Mouse (Mus musculus) brown adipose tissue, adult 24 weeks (tissue): ENCODE measurements at regions not wholly inside any gene's neighbourhood (a gene's known extent, or its start where the extent isn't known, plus 50 kb on each side); places are given as distances from the start of the nearest gene placed in this dataset.
"Not testable (repeated sequence)": the region's sequence is repeated elsewhere in the genome, so short reads cannot be mapped to it uniquely, and the experiment has no call there.

Source experiments
- H3K27ac ChIP-seq: fragments of 200-500 bp; replicated peaks from 2 replicates; pipeline ENCODE4 v1.5.1; 2012; ENCODE audit warnings: low read depth, mild to moderate bottlenecking, low read length
- H3K4me1 ChIP-seq: fragments of 200-500 bp; 2 replicates; pipeline ENCODE4 v1.6.1; 2012; ENCODE audit warnings: low read length, mixed read lengths; ENCODE audit not compliant: control insufficient read depth, insufficient read depth, insufficient read length
- H3K4me3 ChIP-seq: fragments of 200-500 bp; 2 replicates; pipeline ENCODE4 v1.5.1; 2012; ENCODE audit warnings: low read depth, mild to moderate bottlenecking, low read length, moderate library complexity; ENCODE audit not compliant: insufficient read depth

GRCm38 (mm10) chr2:135525779-135526178 is 133.0 kb upstream of the Plcb4 start:
- Histone ChIP-seq H3K4me3 (no peak overlapping the region), H3K27ac (no peak overlapping the region), H3K4me1 (no peaks in the 10 kb centered on the region)

- Histone ChIP-seq H3K4me3 (no peak overlapping the region), H3K27ac (no peak overlapping the region), H3K4me1 (no peaks in the 10 kb centered on the region)
Measured at GRCm38 (mm10) chr2:135529619-135530018, 129.2 kb upstream of the Plcb4 start.

GRCm38 (mm10) chr2:135536303-135536871 is 122.4 kb upstream of the Plcb4 start:
- Histone ChIP-seq H3K27ac (no peak overlapping the region), H3K4me1 (no peaks in the 10 kb centered on the region), H3K4me3 (no peak overlapping the region)

- Histone ChIP-seq H3K27ac (no peak overlapping the region), H3K4me3 (no peak overlapping the region), H3K4me1 (no peaks in the 10 kb centered on the region)
Measured at GRCm38 (mm10) chr2:135538022-135538421, 120.8 kb upstream of the Plcb4 start.

- Histone ChIP-seq H3K4me3 (no peak overlapping the region), H3K4me1 (no peaks in the 10 kb centered on the region; the same call in 1 of the 2 replicates), H3K27ac (no peak overlapping the region)
Measured at GRCm38 (mm10) chr2:135541058-135541457, 117.8 kb upstream of the Plcb4 start.

GRCm38 (mm10) chr2:135541930-135542329 is 116.9 kb upstream of the Plcb4 start:
- no peaks in the 10 kb centered on the region; the same call in 1 of the 2 replicates for H3K4me1 ChIP-seq
- no peak overlapping the region for H3K4me3 ChIP-seq
- H3K27ac ChIP-seq, result no peak overlapping the region

GRCm38 (mm10) chr2:135544882-135545281 is 113.9 kb upstream of the Plcb4 start:
- H3K4me3 ChIP-seq, result no peak overlapping the region
- H3K4me1 ChIP-seq, result no peaks in the 10 kb centered on the region; the same call in 1 of the 2 replicates
- H3K27ac ChIP-seq, result no peak overlapping the region

GRCm38 (mm10) chr2:135547966-135548365 is 110.8 kb upstream of the Plcb4 start:
- Histone ChIP-seq H3K4me1 (no peaks in the 10 kb centered on the region; the same call in 1 of the 2 replicates), H3K27ac (no peak overlapping the region), H3K4me3 (no peak overlapping the region)

GRCm38 (mm10) chr2:135553031-135553430 is 105.8 kb upstream of the Plcb4 start:
- Histone ChIP-seq H3K4me3 (no peak overlapping the region), H3K27ac (no peak overlapping the region)

GRCm38 (mm10) chr2:135558026-135558425 is 100.8 kb upstream of the Plcb4 start:
- H3K4me1 ChIP-seq, result peaks cover 21% of the 10 kb centered on the region
- H3K4me3 ChIP-seq, H3K27ac ChIP-seq: not testable (repeated sequence)

More at GRCm38 (mm10) chr2:135553031-135553430, 105.8 kb upstream of the Plcb4 start:
- H3K4me1 ChIP-seq, result no peaks in the 10 kb centered on the region; the same call in 1 of the 2 replicates

GRCm38 (mm10) chr2:135559328-135559727 is 99.5 kb upstream of the Plcb4 start:
- peak overlapping the region; percentile 100 for H3K27ac ChIP-seq
- peaks cover 26% of the 10 kb centered on the region for H3K4me1 ChIP-seq
- H3K4me3 ChIP-seq, result no peak overlapping the region

GRCm38 (mm10) chr2:135559933-135560710 is 98.7 kb upstream of the Plcb4 start:
- Histone ChIP-seq H3K4me1 (peaks cover 30% of the 10 kb centered on the region), H3K4me3 (no peak overlapping the region), H3K27ac (peak overlapping the region; percentile 100)

- Histone ChIP-seq H3K27ac (peak overlapping the region; percentile 100), H3K4me1 (peaks cover 30% of the 10 kb centered on the region), H3K4me3 (no peak overlapping the region)
Measured at GRCm38 (mm10) chr2:135560856-135561255, 98.0 kb upstream of the Plcb4 start.

- Histone ChIP-seq H3K4me3 (no peak overlapping the region), H3K4me1 (peaks cover 30% of the 10 kb centered on the region), H3K27ac (peak overlapping the region; percentile 100)
Measured at GRCm38 (mm10) chr2:135561716-135562115, 97.1 kb upstream of the Plcb4 start.

GRCm38 (mm10) chr2:135562140-135562890 is 96.5 kb upstream of the Plcb4 start:
- H3K4me1 ChIP-seq, result peaks cover 30% of the 10 kb centered on the region
- peak overlapping the region; percentile 100 for H3K27ac ChIP-seq

More at GRCm38 (mm10) chr2:135562140-135562890, 96.5 kb upstream of the Plcb4 start:
- no peak overlapping the region for H3K4me3 ChIP-seq
